Mouse (Mus musculus): ENCODE measurements around the gene Ccdc60.

DNA sequence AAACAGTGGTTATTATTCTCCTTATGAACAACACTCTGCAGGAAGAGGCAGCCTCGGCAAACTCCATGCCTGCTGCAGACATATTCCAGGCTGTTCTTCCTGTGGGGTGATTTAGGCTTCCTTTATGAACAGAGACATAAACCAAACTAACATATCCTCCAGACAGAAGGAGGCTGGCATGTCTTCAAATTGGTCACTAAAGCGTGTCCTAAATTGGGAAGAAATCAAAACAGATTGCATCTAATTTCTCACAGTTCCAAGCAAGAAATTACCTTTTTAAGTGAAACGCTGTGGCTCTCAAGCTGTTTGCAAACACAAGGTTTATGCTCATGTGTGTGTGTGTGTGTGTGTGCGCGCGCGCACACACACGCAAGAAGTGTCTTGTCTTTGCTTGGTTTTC lies 24.9 kb upstream of the Ccdc60 start:
- TF ChIP-seq GATA1 (IDR thresholded peaks at IDR 0.05; ENCODE audit: low read length) (no peak), TAL1 (IDR thresholded peaks at IDR 0.05; ENCODE audit: low read length) (no peak)

All from erythroblast, embryonic 14.5 days (primary cell).